Mouse (Mus musculus): ENCODE measurements around the gene Klhl2. TPM values are rescaled to one million over a fixed set of nuclear protein-coding genes. Genes with fewer than 3 reads are reported as not detected.
A peak's percentile ranks its signal among the peaks of the same experiment; 100 is the strongest.

Klhl2 gene
- total RNA-seq, 1 experiment from 2014 or later, result 82.5 TPM

DNA sequence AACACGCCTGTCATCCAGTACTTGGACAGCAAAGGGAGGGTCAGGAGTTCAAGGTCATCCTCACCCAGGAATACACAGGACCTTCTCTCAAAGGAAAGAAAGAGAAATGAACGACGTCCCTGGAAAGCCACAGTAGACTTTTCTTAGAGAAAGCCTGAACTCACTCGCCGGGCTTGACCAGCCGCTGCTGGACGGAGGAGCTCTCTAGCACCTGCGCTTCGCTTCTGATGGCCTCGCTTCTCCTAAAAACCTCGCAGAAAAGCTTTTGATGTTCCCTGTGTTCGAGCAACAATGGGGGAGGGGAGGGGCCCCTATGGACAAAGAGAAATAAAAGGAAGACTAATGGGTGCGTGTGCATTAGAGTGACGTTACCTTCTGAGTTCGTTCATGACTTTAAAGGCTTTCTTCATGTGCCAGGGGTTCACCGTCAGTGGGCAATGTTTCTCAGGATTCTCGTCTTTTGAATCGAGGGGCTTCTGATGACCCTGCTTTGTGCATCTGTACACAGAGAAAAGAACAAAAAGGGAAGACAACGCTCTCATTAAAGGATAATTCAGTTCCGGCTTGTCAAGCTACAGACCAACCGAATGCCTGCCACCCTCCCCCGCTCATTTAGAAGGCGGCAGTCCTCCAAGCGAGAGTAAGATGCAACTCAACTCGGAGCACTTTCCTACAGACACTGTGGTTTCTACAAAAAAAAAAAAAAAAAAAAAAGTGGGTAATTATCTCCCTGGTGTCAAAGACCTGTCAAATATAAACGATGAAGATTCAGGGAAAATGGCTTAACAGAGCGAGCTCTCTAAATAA is 15.5 kb downstream of the Klhl2 start:
- ATAC-seq (ENCODE audit: extremely low read depth, insufficient number of reproducible peaks, low FRiP score, poor library complexity, severe bottlenecking), result no peak

DNA sequence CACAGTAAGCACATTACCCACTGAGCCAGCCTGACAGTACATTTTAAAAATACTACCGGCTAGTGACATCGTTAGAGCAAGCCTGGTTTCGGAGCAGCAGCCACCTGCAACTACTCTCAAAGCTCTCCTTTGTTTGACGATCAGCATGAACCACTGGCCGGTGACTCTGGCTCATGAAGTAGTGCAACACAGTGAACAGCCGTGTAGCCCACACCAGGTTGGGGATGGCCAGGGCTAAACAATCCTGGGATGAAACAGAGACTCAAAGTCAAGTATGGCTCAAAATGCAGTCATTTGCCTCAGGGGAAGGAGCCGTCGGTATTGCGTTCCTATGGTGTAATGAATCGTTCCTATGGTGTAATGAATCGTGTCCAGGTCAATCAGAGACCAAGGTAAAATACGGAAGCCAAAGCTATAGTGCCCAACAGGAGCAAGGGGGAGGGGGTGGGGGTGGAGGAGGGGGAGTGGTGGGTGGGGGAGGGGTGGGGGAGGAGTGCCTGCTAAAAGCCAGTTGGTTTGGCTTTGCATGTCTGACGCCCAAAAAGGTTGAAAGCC is 17.2 kb downstream of the Klhl2 start:
- ATAC-seq (ENCODE audit: extremely low read depth, insufficient number of reproducible peaks, low FRiP score, poor library complexity, severe bottlenecking), result peak; percentile 78

DNA sequence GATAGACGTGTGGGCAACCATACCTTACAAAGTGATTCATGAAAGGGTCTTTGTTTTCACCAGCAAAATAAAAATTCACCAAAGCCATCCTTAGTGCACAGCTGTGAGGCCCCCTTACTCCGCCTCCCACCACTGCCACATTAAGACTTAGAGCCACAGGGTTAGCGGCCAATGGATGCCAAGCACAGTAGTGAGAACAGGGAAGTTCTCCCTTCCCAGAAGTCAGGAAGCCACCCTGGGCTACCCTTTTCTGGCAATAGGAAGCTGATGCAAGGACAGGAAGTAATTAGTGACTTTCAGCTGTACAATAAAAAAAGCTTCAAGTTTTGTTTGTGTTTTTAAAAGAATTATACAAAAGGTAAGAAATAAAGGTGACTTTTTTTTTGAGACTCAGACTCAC is 18.2 kb downstream of the Klhl2 start:
- no peak for ATAC-seq (ENCODE audit: extremely low read depth, insufficient number of reproducible peaks, low FRiP score, poor library complexity, severe bottlenecking)

DNA sequence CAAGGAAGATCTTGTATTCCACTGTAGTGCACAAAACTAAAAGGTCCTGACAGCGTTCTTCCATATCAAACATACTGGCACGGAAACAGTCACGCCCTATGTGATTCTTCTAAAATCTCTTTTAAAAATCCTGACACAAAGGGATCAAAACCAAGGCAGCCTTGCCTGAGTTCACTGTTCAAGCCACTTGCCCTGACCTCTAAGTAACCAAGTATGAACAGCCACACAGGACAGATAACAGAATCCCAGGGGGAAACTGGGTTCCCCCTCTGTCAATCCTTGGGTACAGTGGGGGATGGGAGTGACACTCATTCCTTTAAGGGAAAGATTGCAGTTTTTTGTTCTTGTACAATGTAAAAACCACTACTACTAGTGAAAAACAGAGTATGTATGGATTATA is 19.9 kb downstream of the Klhl2 start:
- ATAC-seq (ENCODE audit: extremely low read depth, insufficient number of reproducible peaks, low FRiP score, poor library complexity, severe bottlenecking), result no peak

DNA sequence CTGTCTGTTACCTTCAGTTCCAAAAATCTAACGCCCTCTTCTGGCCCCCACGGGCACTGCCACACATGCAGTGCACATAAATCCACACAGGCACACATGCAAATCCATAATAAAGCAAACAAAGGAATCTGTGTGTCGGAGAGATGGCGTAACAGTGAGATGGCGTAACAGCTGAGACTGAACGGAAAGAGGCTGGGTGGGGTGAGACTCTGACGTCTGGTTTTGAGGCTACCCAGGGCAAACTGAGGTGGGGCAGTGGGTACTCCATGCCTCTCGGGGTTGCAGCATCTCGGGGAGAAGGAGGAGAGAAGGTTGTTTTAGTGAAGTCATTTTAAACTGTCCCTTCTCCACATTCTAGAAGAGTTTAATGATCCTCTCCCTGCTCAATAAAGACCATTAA is 20.4 kb downstream of the Klhl2 start:
- peak; percentile 77 for ATAC-seq (ENCODE audit: extremely low read depth, insufficient number of reproducible peaks, low FRiP score, poor library complexity, severe bottlenecking)

DNA sequence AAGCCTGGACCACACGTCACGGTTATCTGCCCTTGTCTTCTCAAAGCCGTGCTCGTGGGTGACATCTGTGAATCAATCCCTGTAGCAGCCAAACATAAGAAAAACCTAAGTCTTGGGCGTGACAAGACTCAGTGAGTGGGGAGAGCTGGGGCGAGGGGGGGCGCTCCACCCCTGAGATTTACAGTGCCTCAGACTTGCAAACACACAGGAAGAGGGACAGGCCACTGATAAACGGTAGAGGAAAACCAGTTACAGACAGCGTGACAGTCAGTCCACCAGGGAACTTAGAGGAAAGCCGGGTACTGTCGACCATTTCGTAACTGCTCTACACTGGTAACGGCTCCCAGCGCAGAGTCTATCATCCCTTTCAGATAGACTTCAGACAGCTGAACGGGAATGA is 21.4 kb downstream of the Klhl2 start:
- no peak for ATAC-seq (ENCODE audit: extremely low read depth, insufficient number of reproducible peaks, low FRiP score, poor library complexity, severe bottlenecking)

DNA sequence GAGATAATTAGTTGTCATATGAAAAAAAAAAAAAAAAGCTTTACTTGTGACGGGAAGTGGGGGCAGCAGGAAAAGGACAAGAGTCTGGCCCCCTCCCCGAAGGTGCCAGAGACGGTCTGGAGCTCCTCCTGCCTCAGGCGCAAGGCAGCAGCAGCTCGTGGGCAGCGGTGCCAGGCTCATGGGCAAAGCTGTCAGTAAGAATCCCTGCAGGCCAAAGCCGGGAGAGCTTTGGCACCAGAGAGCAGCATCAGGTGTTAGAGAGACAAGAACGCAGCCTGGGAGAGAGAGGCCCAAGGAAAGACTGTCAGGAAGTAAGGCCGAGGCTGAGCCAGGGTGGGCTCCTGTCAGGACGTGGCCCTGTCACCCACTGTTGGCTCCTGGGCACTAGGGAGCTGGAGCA is 22.5 kb downstream of the Klhl2 start:
- ATAC-seq (ENCODE audit: extremely low read depth, insufficient number of reproducible peaks, low FRiP score, poor library complexity, severe bottlenecking), result no peak

DNA sequence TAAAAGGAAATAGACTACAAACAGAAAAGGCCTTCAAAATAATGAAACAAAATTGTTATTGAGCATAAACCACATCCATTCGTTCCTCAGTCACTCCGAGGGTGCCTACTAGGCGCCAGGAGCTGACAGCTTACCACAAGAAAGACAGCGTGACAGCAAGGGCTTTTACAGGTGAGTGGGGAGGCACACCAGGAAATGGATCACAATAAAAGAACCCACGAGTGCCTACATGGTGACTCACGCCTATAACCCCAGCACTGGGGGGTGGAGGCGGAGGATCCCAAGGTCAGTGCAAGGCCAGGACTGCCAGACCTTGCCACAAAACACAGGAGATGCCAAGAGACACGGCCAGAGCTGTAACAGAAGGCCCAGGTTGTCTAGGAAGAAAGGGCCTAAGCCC is 23.4 kb downstream of the Klhl2 start:
- ATAC-seq (ENCODE audit: extremely low read depth, insufficient number of reproducible peaks, low FRiP score, poor library complexity, severe bottlenecking), result peak; percentile 13; the same call in 1 of the 2 replicates

DNA sequence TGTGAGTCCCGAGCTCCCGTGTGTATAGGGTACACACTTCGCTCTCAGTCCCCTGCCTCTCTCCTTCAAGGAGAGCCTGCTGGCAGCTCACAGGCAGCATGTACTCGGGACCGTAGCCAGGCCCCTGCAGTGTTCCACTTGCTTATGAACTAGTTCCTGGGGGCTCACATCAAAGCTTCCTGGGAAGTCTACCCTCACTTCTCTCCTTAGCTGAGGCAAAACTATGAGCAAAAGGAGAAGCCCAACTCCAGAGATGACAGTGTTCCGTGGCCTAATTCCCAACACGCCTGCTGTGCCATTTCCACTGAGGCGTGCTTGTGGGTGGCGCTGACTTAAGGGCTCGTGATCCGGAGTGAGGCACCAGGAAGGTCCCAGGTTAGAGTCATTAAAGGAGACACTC is 25.9 kb downstream of the Klhl2 start:
- ATAC-seq (ENCODE audit: extremely low read depth, insufficient number of reproducible peaks, low FRiP score, poor library complexity, severe bottlenecking), result no peak

DNA sequence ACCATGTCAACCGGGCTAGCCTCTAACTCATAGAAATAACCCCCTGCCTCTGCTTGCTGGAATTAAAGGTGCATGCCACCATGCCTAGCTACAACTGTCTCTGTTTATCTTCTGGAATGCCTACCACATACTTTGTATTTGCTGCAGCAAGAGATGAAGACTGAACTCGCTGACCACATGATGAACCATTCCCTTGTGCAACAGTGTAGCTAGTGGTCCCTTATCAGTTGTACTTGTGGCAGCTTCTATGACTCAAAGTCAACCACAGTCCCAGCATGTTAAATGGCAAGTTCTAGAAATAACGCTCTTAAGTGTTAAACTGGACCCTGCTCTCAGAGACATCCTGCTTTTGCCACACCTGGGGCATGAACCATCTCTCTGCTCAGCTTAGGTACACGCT is 28.9 kb downstream of the Klhl2 start:
- ATAC-seq (ENCODE audit: extremely low read depth, insufficient number of reproducible peaks, low FRiP score, poor library complexity, severe bottlenecking), result no peak

DNA sequence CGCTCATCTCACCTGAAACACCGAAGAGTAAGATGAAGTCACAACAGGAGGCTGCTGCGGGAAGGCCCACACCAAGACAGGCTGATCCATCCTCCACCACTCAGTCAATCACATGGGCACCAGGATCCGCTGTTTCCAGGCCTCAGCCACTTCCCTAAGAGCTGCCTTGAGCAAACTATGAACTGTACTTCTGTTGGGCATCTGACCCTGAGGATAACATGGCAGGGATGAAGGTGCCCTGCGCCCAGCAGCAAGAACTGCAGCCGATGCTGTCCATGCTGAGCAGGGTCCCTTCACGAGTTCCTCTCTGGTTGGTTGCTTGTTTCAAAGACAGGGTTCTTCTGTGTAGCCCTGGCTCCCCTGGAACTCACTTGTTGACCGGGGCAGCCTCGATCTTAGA is 38.0 kb downstream of the Klhl2 start:
- no peak for ATAC-seq (ENCODE audit: extremely low read depth, insufficient number of reproducible peaks, low FRiP score, poor library complexity, severe bottlenecking)

DNA sequence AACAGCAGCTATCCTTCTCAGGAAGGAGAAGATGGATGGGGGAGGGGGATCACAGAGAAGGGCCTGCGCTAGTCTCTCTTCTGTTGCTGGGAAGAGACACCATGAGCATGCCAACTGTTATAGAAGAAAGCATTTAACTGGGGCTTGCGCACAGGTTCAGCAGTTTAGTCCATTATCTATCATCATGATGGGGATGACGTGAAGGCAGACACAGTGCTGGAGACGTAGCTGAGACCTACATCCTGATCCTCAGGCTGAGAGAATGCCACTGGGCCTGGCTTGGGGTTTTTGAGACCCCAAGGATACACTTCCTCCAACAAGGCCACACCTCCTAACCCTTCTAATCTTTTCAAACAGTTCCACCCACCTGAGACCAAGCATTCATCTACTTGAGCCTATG is 38.7 kb downstream of the Klhl2 start:
- no peak for ATAC-seq (ENCODE audit: extremely low read depth, insufficient number of reproducible peaks, low FRiP score, poor library complexity, severe bottlenecking)

DNA sequence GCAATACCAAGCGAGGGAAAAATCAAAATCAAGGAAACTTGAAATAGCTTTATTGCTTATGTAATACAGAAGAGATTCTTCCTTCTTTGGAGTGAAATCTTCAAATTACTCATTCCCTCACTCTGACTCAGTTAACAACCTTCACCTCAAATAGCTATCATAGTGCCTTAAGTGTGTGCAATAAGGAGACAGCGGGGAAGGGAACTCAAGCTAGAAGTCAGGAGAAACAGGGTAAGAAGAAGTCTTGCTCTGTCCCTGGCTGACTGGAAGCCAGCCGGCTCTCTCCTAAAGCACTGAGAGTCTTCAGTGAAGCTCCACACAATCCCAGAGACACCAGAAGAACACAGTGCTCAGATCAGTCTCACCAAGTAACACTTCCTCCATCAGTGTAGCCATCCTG is 43.3 kb downstream of the Klhl2 start:
- no peak for ATAC-seq (ENCODE audit: extremely low read depth, insufficient number of reproducible peaks, low FRiP score, poor library complexity, severe bottlenecking)

DNA sequence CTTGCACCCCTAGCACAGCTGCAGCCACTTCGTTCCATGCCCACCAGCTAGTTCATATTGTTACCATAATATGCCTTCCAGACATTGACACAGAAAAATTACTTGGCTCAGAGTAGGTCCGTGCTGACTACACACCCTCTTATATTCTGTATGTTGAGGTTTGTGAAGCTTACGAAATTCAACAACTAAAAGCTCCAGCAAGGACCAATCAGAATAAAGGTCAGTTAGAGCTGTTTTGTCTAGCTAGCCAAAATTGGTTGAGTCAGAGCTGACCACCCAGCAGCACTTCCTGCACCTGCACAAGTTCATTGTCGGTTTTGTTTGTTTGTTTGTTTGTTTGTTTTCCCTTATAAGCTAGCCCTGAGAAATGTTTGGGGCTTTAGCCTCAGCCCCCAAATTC is 44.8 kb downstream of the Klhl2 start:
- no peak for ATAC-seq (ENCODE audit: extremely low read depth, insufficient number of reproducible peaks, low FRiP score, poor library complexity, severe bottlenecking)

DNA sequence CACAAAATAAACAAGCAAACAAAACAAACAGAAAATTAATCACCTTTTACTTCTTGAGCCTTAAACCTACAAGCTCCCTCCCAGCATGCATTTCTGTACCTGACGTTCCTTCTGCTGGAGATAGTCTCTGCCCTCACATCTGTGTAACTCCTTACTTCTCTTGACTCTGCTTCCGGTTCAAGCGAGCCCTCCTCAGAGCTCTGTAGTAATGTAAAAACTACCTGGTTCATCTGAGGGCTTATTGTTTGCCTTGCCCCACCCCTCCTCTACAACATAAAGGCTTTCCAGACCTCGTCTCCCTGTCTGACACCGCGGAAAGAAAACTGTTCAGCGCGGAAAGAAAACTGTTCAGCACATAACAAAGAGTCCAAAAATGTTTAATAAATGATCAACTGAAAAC is 50.5 kb downstream of the Klhl2 start:
- no peak for ATAC-seq (ENCODE audit: extremely low read depth, insufficient number of reproducible peaks, low FRiP score, poor library complexity, severe bottlenecking)

DNA sequence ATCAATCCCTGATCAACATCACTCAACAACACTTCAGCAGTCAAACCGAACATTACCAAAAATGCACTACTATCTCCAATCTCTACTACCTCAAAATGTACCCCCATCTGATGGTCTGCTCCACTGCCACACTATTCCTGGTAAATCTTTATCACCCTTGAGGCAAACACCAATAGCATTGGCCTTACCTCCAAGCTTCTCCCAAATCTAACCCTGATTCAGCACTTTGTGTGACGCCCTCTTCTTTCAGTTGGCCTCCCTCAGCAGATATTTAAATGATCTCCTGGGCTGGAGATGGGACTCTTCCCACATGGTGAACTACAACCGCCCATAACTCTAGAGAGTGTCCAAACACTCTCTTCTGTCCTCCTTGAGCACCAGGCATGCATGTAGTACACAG is 51.3 kb downstream of the Klhl2 start:
- ATAC-seq (ENCODE audit: extremely low read depth, insufficient number of reproducible peaks, low FRiP score, poor library complexity, severe bottlenecking), result no peak

DNA sequence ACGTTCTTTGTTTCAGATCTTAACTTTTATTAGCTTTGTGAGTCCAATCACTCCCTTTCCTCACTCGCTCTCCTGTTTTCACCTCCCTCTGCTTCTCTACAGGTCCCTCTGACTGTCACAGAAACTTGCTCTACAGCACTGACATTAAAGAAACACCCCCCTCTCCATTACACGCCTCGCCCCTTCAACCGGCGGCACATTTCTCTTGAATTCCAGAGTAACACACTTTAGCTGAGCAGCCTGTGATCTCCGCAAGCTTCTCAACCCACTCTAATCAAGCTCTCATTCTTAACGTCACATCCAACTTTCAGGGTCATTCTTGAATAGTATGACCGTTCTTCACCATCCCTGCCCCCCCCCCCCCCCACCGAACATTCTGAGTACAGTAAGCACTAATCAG is 52.1 kb downstream of the Klhl2 start:
- ATAC-seq (ENCODE audit: extremely low read depth, insufficient number of reproducible peaks, low FRiP score, poor library complexity, severe bottlenecking), result no peak

DNA sequence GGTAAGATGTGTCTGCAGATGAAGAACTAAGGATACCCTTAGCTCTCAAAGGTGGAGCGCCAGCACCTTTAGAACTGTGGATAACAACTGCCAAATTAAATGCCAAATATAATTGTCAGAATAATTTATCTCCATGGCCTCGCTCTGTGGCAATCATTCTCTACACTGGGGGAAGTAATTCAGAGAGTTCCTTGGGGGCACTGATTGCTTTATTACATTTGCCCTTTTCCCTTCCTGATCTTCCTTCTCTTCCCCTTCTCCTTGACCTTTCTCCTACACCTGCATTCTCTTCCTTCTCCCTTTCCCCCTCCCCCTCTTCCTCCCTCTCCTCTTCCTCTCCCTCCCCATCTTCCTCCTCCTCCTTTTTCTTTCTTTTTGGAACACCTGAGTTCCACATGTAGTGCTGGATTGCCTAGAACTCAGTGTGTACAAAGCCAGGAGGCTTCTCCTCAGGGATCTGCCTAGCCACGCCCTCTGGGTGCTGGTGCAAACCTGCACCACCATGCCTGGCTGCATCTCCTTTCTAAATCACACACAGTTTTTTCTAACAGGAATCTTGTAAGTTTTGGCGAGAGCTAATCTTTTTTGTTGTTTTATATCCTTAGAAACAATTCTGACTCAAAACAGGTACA is 58.5 kb downstream of the Klhl2 start:
- ATAC-seq (ENCODE audit: extremely low read depth, insufficient number of reproducible peaks, low FRiP score, poor library complexity, severe bottlenecking), result no peak

DNA sequence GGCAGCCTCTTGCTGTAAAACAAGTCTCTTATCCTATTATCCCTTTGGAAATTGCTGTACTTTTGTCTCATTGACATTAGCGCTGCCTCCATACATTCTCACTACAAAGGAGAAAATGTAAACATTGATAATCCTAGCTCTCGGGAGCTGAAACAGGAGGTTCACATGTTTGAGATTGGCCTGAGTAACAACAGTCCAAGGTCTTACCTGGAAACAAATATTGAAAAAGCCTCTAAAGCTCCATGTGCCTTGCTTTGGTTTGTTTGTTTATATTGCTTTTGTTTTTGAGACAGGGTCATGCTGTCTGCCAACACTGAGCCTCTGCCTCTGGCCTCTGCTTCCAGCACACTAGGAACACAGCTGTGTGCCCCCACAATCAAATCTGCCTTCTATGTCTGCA is 59.4 kb downstream of the Klhl2 start:
- ATAC-seq (ENCODE audit: extremely low read depth, insufficient number of reproducible peaks, low FRiP score, poor library complexity, severe bottlenecking), result no peak

DNA sequence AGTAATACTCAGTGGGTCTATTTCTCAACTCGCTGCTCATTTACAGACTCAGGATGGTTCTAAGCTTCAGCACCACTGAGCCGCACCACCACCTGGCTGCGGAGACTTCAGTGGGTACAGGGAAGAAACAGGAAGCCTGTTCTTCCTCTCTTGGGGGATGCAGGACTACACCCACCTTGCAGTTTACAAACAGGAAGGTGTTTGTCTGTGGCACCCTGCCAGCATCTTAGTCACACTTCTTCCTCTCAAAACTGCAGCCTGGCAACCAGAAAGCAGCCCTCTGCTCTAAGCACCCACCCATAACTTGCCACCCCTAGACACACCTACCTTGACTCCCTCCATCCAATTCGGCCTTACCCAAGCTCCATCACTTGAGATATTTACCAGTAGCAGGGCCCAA is 61.1 kb downstream of the Klhl2 start:
- ATAC-seq (ENCODE audit: extremely low read depth, insufficient number of reproducible peaks, low FRiP score, poor library complexity, severe bottlenecking), result peak; percentile 85
